Comparison of ENCODE assay signal across 9 mouse cellular contexts in genomic region chr9:61910526-61911256, GRCm38 (mm10). TPM values are rescaled to one million over a fixed set of nuclear protein-coding genes. Genes with fewer than 3 reads are reported as not detected.
DNase-seq lines count a peak whose midpoint lies in the region; ATAC-seq and TF ChIP-seq lines count a peak whose summit lies in the region.
"Had no signal": no experiment of that assay in that cellular context is flagged by ENCODE, and none has a peak within 500 bp of the region (broad histone marks: within the 10 kb centered on the region; RNA-seq: fewer than 3 reads in every experiment).

No protein-coding gene starts in this region.

- no peaks in the 10 kb centered on the region for H3K27me3 ChIP-seq in heart, embryonic 11.5 days (ENCODE audit: control insufficient read depth, insufficient read depth, low read length)
- H3K27me3 ChIP-seq in cerebellum, adult 2 months (ENCODE audit: control insufficient read depth, insufficient read depth, low read length): no peaks in the 10 kb centered on the region
- H3K27me3 ChIP-seq: neural tube, embryonic 13.5 days had no signal

- no peak for TF ChIP-seq POLR2A in brain, embryonic 14.5 days (IDR thresholded peaks at IDR 0.05; ENCODE audit: borderline replicate concordance, extremely low read depth, insufficient read depth, insufficient read length, poor library complexity, severe bottlenecking)
- TF ChIP-seq POLR2A in cerebellum, adult 2 months (IDR thresholded peaks at IDR 0.05; ENCODE audit: borderline replicate concordance, insufficient read depth, low read length): no peak

- H3K4me2 ChIP-seq in heart, embryonic 11.5 days: no peak overlapping the region
- H3K4me2 ChIP-seq: neural tube, embryonic 13.5 days had no signal

- no peak overlapping the region for H3K9ac ChIP-seq in heart, embryonic 11.5 days (ENCODE audit: low read depth, low read length)
- H3K9ac ChIP-seq: neural tube, embryonic 13.5 days had no signal

- peaks cover 10% of the 10 kb centered on the region; the same call in 1 of the 2 replicates for H3K4me1 ChIP-seq in heart, embryonic 11.5 days (ENCODE audit: control insufficient read depth, insufficient read depth, low read length)
- no peaks in the 10 kb centered on the region for H3K4me1 ChIP-seq in cerebellum, adult 2 months (ENCODE audit: control insufficient read depth, insufficient read depth, low read length)

- no peak overlapping the region for H3K27ac ChIP-seq in heart, embryonic 11.5 days (ENCODE audit: low read depth, low read length)
- H3K27ac ChIP-seq in cerebellum, adult 2 months (ENCODE audit: insufficient read depth, low read length): no peak overlapping the region
- H3K27ac ChIP-seq: neural tube, embryonic 13.5 days had no signal

- TF ChIP-seq CTCF in brain, embryonic 14.5 days (IDR thresholded peaks at IDR 0.05; ENCODE audit: borderline replicate concordance, extremely low read depth, insufficient read depth, insufficient read length): peak; percentile 11; the same call in 1 of the 2 replicates
- no peak for TF ChIP-seq CTCF in cerebellum, adult 2 months (IDR thresholded peaks at IDR 0.05; ENCODE audit: borderline replicate concordance, insufficient read depth, low read depth, low read length)

- whole genome bisulfite sequencing in heart, embryonic 11.5 days (ENCODE audit: insufficient replicate concordance): 28% methylated on average over 20 of the region's 20 CpGs
- WGBS in cerebellum, adult 2 months: 54% methylated on average over 20 of the region's 20 CpGs

- no peaks in the 10 kb centered on the region for H3K9me3 ChIP-seq in heart, embryonic 11.5 days (replicated peaks; ENCODE audit: control insufficient read depth, low read length)
- H3K9me3 ChIP-seq: neural tube, embryonic 13.5 days had no signal

- ATAC-seq in heart, embryonic 11.5 days (replicated peaks; ENCODE audit: insufficient number of reproducible peaks, low FRiP score, low TSS enrichment): no peak
- no peak for ATAC-seq in frontal cortex, adult (ENCODE audit: low TSS enrichment)

- peak; percentile 67 for DNase-seq in heart, adult 11 months
- DNase-seq in ovary, postnatal 36 days (ENCODE audit: low spot score): peak; percentile 25
- DNase-seq in ovary, adult 18-20 months (ENCODE audit: low spot score): no peak
- DNase-seq in brain, embryonic 14.5 days (ENCODE audit: low read depth): peak; percentile 57
- DNase-seq in mesoderm, embryonic 11.5 days (ENCODE audit: low read depth, low spot score): peak; percentile 49
- DNase-seq in cerebellum, adult 2 months: no peak

- H3K36me3 ChIP-seq in heart, embryonic 11.5 days (ENCODE audit: control insufficient read depth, insufficient read depth, low read length): peaks cover 8% of the 10 kb centered on the region

- H3K4me3 ChIP-seq in heart, embryonic 11.5 days (ENCODE audit: low read depth, low read length): no peak overlapping the region
- H3K4me3 ChIP-seq in cerebellum, adult 2 months (replicated peaks; ENCODE audit: insufficient read depth, low read depth, low read length): no peak overlapping the region
- H3K4me3 ChIP-seq: neural tube, embryonic 13.5 days had no signal

RNA-seq across cellular contexts. Expression of gene Rplp1, which starts 3.7 kb away (rescaled TPM):
- polyA plus RNA-seq in heart, embryonic 11.5 days (2014; fragmentation: Nextera tagmentation; extraction: Ambion mirVana): 963 and 1,096 TPM in 2 replicates
- polyA plus RNA-seq in brain, embryonic 14.5 days (2012; rRNA removed): 4,229 and 5,499 TPM in 2 replicates
- polyA plus RNA-seq in cerebellum, adult 2 months (2012; rRNA removed): 2,556 and 2,566 TPM in 2 replicates

RNA-seq across cellular contexts. Expression of gene Kif23, which starts 35.9 kb away (rescaled TPM):
- polyA plus RNA-seq in heart, embryonic 11.5 days (2014; fragmentation: Nextera tagmentation; extraction: Ambion mirVana): 92.5 and 103 TPM in 2 replicates
- 23.1 and 26.4 TPM in 2 replicates for polyA plus RNA-seq in brain, embryonic 14.5 days (2012; rRNA removed)
- polyA plus RNA-seq in cerebellum, adult 2 months (2012; rRNA removed): 0.56 and 0.68 TPM in 2 replicates

Comparison
In these comparisons a context has a peak if more than half of its experiments do, and no peak if none do; other contexts are left out.
1. DNase-seq: peak in heart, adult 11 months (single experiment), ovary, postnatal 36 days (single experiment), brain, embryonic 14.5 days (single experiment) and mesoderm, embryonic 11.5 days (single experiment); none in ovary, adult 18-20 months (single experiment) and cerebellum, adult 2 months (0 of 2).
2. RNA of gene Kif23, which starts 35.9 kb away (polyA plus RNA-seq): 92.5 to 103 TPM in heart, embryonic 11.5 days and 23.1 to 26.4 TPM in brain, embryonic 14.5 days; 0.56 to 0.68 TPM in cerebellum, adult 2 months; every median in the first group is over 10 times any median in the second.